Mouse (Mus musculus): Measurements from ENCODE around the gene Dnase2a. TPM values are rescaled to one million over a fixed set of nuclear protein-coding genes. Genes with fewer than 3 reads are reported as not detected.
"Not testable (repeated sequence)": the region's sequence is repeated elsewhere in the genome, so short reads cannot be mapped to it uniquely, and the experiment has no call there.

Dnase2a gene
- polyA plus RNA-seq, 1 experiment from 2014 or later, result 6.6 TPM

- peak within 1 kb of the TSS; percentile 82 for H3K27ac ChIP-seq (replicated peaks)
- H3K36me3 ChIP-seq, result peaks cover 30% of the 10 kb centered on the region
- peak within 1 kb of the TSS; percentile 76 for H3K4me3 ChIP-seq
- H3K9me3 ChIP-seq (replicated peaks), result no peaks in the 10 kb centered on the region
- DNase-seq (ENCODE audit: low spot score), result peak; percentile 88
- WGBS, result under 1% methylated on average over 11 of the region's 11 CpGs
- H3K4me1 ChIP-seq, result peaks cover 26% of the 10 kb centered on the region
- H3K27me3 ChIP-seq (ENCODE audit: low read depth, poor library complexity, severe bottlenecking), result peaks cover 9% of the 10 kb centered on the region; the same call in 1 of the 2 replicates
Measured at GRCm38 (mm10) chr8:84893709-84894134, 14.6 kb upstream of the Dnase2a start, which contains the start of gene Gcdh. Gene Gcdh (minus strand): TSS chr8:84893921.

GRCm38 (mm10) chr8:84895963-84896362 lies 12.4 kb upstream of the Dnase2a start:
- Histone ChIP-seq H3K36me3 (peaks cover 12% of the 10 kb centered on the region), H3K9me3 (replicated peaks) (no peaks in the 10 kb centered on the region), H3K27ac (replicated peaks) (no peak overlapping the region), H3K4me1 (peaks cover 26% of the 10 kb centered on the region), H3K27me3 (ENCODE audit: low read depth, poor library complexity, severe bottlenecking) (peaks cover 28% of the 10 kb centered on the region), H3K4me3 (no peak overlapping the region)
- WGBS, result 86% methylated on average over 5 of the region's 5 CpGs
- no peak for DNase-seq (ENCODE audit: low spot score)

GRCm38 (mm10) chr8:84901071-84901470 lies 7.3 kb upstream of the Dnase2a start:
- no peaks in the 10 kb centered on the region for H3K36me3 ChIP-seq
- no peak overlapping the region for H3K27ac ChIP-seq (replicated peaks)
- H3K4me3 ChIP-seq, result no peak overlapping the region
- DNase-seq (ENCODE audit: low spot score), result no peak
- no peaks in the 10 kb centered on the region for H3K9me3 ChIP-seq (replicated peaks)
- peaks cover 68% of the 10 kb centered on the region for H3K27me3 ChIP-seq (ENCODE audit: low read depth, poor library complexity, severe bottlenecking)
- peaks cover 15% of the 10 kb centered on the region for H3K4me1 ChIP-seq
- 70% methylated on average over 4 of the region's 4 CpGs for WGBS

- 85% methylated on average over 3 of the region's 3 CpGs for WGBS
- H3K9me3 ChIP-seq (replicated peaks), result no peaks in the 10 kb centered on the region
- H3K27me3 ChIP-seq (ENCODE audit: low read depth, poor library complexity, severe bottlenecking), result peaks cover 63% of the 10 kb centered on the region
- H3K4me3 ChIP-seq, result peak within 1 kb of the TSS; percentile 76
- peaks cover 15% of the 10 kb centered on the region for H3K4me1 ChIP-seq
- no peak for DNase-seq (ENCODE audit: low spot score)
- peak within 1 kb of the TSS; percentile 87 for H3K27ac ChIP-seq (replicated peaks)
- no peaks in the 10 kb centered on the region for H3K36me3 ChIP-seq
Measured at GRCm38 (mm10) chr8:84901752-84902151, 6.6 kb upstream of the Dnase2a start, which contains the start of gene Klf1. Gene Klf1 (plus strand): TSS chr8:84901928.

GRCm38 (mm10) chr8:84902367-84902919 lies 5.9 kb upstream of the Dnase2a start:
- no peaks in the 10 kb centered on the region for H3K9me3 ChIP-seq (replicated peaks)
- H3K4me1 ChIP-seq, result peaks cover 15% of the 10 kb centered on the region
- 3% methylated on average over 24 of the region's 24 CpGs for WGBS
- no peaks in the 10 kb centered on the region for H3K36me3 ChIP-seq
- DNase-seq (ENCODE audit: low spot score), result no peak
- H3K27ac ChIP-seq (replicated peaks), result peak overlapping the region; percentile 87
- H3K4me3 ChIP-seq, result peak overlapping the region; percentile 76
- H3K27me3 ChIP-seq (ENCODE audit: low read depth, poor library complexity, severe bottlenecking), result peaks cover 63% of the 10 kb centered on the region

GRCm38 (mm10) chr8:84902920-84903661 lies 5.3 kb upstream of the Dnase2a start:
- H3K4me3 ChIP-seq, result peak overlapping the region; percentile 76
- H3K27ac ChIP-seq (replicated peaks), result peak overlapping the region; percentile 87
- WGBS, result under 1% methylated on average over 68 of the region's 68 CpGs
- peaks cover 15% of the 10 kb centered on the region for H3K4me1 ChIP-seq
- peaks cover 63% of the 10 kb centered on the region for H3K27me3 ChIP-seq (ENCODE audit: low read depth, poor library complexity, severe bottlenecking)
- H3K9me3 ChIP-seq (replicated peaks), result no peaks in the 10 kb centered on the region
- H3K36me3 ChIP-seq, result no peaks in the 10 kb centered on the region
- peak; percentile 91 for DNase-seq (ENCODE audit: low spot score)

GRCm38 (mm10) chr8:84904351-84904750 lies 4.0 kb upstream of the Dnase2a start:
- H3K9me3 ChIP-seq (replicated peaks), result no peaks in the 10 kb centered on the region
- WGBS, result 91% methylated on average over 7 of the region's 7 CpGs
- H3K27me3 ChIP-seq (ENCODE audit: low read depth, poor library complexity, severe bottlenecking), result peaks cover 66% of the 10 kb centered on the region
- no peaks in the 10 kb centered on the region for H3K36me3 ChIP-seq
- H3K4me1 ChIP-seq, result peaks cover 24% of the 10 kb centered on the region
- no peak for DNase-seq (ENCODE audit: low spot score)
- H3K4me3 ChIP-seq, result no peak overlapping the region
- H3K27ac ChIP-seq (replicated peaks), result no peak overlapping the region

- WGBS, result 92% methylated on average over 9 of the region's 9 CpGs
- Histone ChIP-seq H3K27ac (replicated peaks) (no peak overlapping the region), H3K36me3 (peaks cover 10% of the 10 kb centered on the region), H3K4me3 (no peak overlapping the region), H3K4me1 (peaks cover 26% of the 10 kb centered on the region), H3K9me3 (replicated peaks) (no peaks in the 10 kb centered on the region), H3K27me3 (ENCODE audit: low read depth, poor library complexity, severe bottlenecking) (peaks cover 68% of the 10 kb centered on the region)
- DNase-seq (ENCODE audit: low spot score), result no peak
Measured at GRCm38 (mm10) chr8:84907037-84907436, 1.3 kb upstream of the Dnase2a start.

- WGBS, result 85% methylated on average over 8 of the region's 8 CpGs
- peaks cover 28% of the 10 kb centered on the region for H3K4me1 ChIP-seq
- DNase-seq (ENCODE audit: low spot score), result no peak
- peaks cover 68% of the 10 kb centered on the region for H3K27me3 ChIP-seq (ENCODE audit: low read depth, poor library complexity, severe bottlenecking)
- peaks cover 12% of the 10 kb centered on the region for H3K36me3 ChIP-seq
- H3K9me3 ChIP-seq (replicated peaks), result no peaks in the 10 kb centered on the region
- no peak overlapping the region for H3K4me3 ChIP-seq
- H3K27ac ChIP-seq (replicated peaks), result no peak overlapping the region
Measured at GRCm38 (mm10) chr8:84907493-84907892, 867 bp upstream of the Dnase2a start.

- DNase-seq (ENCODE audit: low spot score), result peak; percentile 29
- peak overlapping the region; percentile 65 for H3K4me3 ChIP-seq
- peaks cover 68% of the 10 kb centered on the region for H3K27me3 ChIP-seq (ENCODE audit: low read depth, poor library complexity, severe bottlenecking)
- peaks cover 12% of the 10 kb centered on the region for H3K36me3 ChIP-seq
- 32% methylated on average over 7 of the region's 7 CpGs for WGBS
- peaks cover 28% of the 10 kb centered on the region for H3K4me1 ChIP-seq
- not testable (repeated sequence) for H3K9me3 ChIP-seq (replicated peaks)
- H3K27ac ChIP-seq (replicated peaks), result peak overlapping the region; percentile 69
Measured at GRCm38 (mm10) chr8:84907979-84908378, 381 bp upstream of the Dnase2a start.

GRCm38 (mm10) chr8:84909162-84909767 lies 905 bp downstream of the Dnase2a start:
- WGBS, result 50% methylated on average over 20 of the region's 20 CpGs
- H3K4me1 ChIP-seq, result peaks cover 28% of the 10 kb centered on the region
- H3K27ac ChIP-seq (replicated peaks), result no peak overlapping the region; the same call in 1 of the 2 replicates
- DNase-seq (ENCODE audit: low spot score), result no peak
- peaks cover 4% of the 10 kb centered on the region; the same call in 1 of the 2 replicates for H3K9me3 ChIP-seq (replicated peaks)
- peaks cover 12% of the 10 kb centered on the region for H3K36me3 ChIP-seq
- H3K27me3 ChIP-seq (ENCODE audit: low read depth, poor library complexity, severe bottlenecking), result peaks cover 73% of the 10 kb centered on the region
- peak overlapping the region; percentile 65 for H3K4me3 ChIP-seq

GRCm38 (mm10) chr8:84909949-84910348 lies 1.6 kb downstream of the Dnase2a start:
- Histone ChIP-seq H3K4me3 (peak overlapping the region; percentile 65; the same call in 1 of the 2 replicates), H3K36me3 (peaks cover 13% of the 10 kb centered on the region), H3K27me3 (ENCODE audit: low read depth, poor library complexity, severe bottlenecking) (peaks cover 73% of the 10 kb centered on the region), H3K27ac (replicated peaks) (no peak overlapping the region), H3K4me1 (peaks cover 28% of the 10 kb centered on the region), H3K9me3 (replicated peaks) (peaks cover 5% of the 10 kb centered on the region; the same call in 1 of the 2 replicates)
- WGBS, result 85% methylated on average over 5 of the region's 5 CpGs
- no peak for DNase-seq (ENCODE audit: low spot score)
